Mouse (Mus musculus) megakaryocyte, embryonic 14.5 days (primary cell): ENCODE results near the gene Slc22a12.

ENCODE experiments used
- FLI1 ChIP-seq: IDR thresholded peaks from 2 replicates; pipeline ENCODE4 v1.6.1; 2012; ENCODE audit warnings: low read length, inconsistent platforms, mixed read lengths
- GATA1 ChIP-seq: IDR thresholded peaks from 3 replicates; pipeline ENCODE4 v1.6.1; 2012; ENCODE audit warnings: mixed read lengths, low read length, inconsistent platforms, borderline replicate concordance

DNA sequence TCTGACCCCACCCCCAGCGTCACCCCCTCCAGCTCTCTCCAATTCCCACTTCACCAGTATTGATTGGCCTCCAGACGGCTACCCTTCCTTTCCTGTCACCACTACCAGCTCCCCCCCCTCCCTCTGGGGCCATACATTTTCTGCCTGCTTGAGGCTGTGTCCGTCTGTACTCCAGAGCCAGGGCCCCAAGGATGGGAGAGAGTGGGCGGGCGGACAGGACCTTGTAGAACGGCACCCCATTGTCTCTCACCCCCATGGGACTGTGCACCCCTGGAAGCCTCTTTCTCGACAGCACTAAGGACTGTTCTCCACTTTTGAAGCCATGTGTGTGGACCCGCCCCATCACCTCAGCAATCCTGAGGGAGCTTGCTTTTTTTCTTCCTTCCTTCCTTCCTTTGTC is 47.1 kb downstream of the Slc22a12 start:
- TF ChIP-seq FLI1 (no peak), GATA1 (no peak)
